Mouse (Mus musculus) neural tube, postnatal 0 days (tissue): Measurements from ENCODE around the gene Gm42791. TPM values are rescaled to one million over a fixed set of nuclear protein-coding genes. Genes with fewer than 3 reads are reported as not detected.

ENCODE experiments used
- polyA plus RNA-seq: library from polyadenylated mRNA; unstranded; fragments of >200 nt; fragmentation: Nextera tagmentation; extraction: Ambion mirVana; gene quantifications from 2 replicates; pipeline ENCODE4 v1.2.1, GENCODE M21; 2015

Gm42791 gene
- polyA plus RNA-seq: 0.61 and 7.3 TPM in 2 replicates

GRCm38 (mm10) chr5:148994706-148995414 lies at the start of gene Gm42791:
Gm42791 (minus strand) TSS chr5:148995147.

GRCm38 (mm10) chr5:148929116-148929449 lies 65.9 kb downstream of the Gm42791 start, which contains the start of gene Katnal1:
Katnal1 (minus strand) TSS chr5:148929320.

Other genes starting within 250 kb of the Gm42791 start
- 27.3 and 34.5 TPM in 2 replicates for gene Katnal1, start 65.8 kb downstream of the Gm42791 start, polyA plus RNA-seq
- 42.7 and 46.0 TPM in 2 replicates for gene Uspl1, start 189.2 kb upstream of the Gm42791 start, polyA plus RNA-seq
- gene Hmgb1, start 189.3 kb upstream of the Gm42791 start, polyA plus RNA-seq: 579 and 668 TPM in 2 replicates